Mouse (Mus musculus): ENCODE measurements around the gene Foxp1. TPM values are rescaled to one million over a fixed set of nuclear protein-coding genes. Genes with fewer than 3 reads are reported as not detected.

The Foxp1 gene
- polyA plus RNA-seq, 1 experiment, result 68.1 TPM

- TF ChIP-seq POLR2A (IDR thresholded peaks at IDR 0.05; ENCODE audit: borderline replicate concordance, extremely low read depth, insufficient read depth, insufficient read length, poor library complexity, severe bottlenecking), result no peak
- no peak for TF ChIP-seq CTCF (IDR thresholded peaks at IDR 0.05; ENCODE audit: borderline replicate concordance, extremely low read depth, insufficient read depth, insufficient read length)
- peak; percentile 56 for DNase-seq (ENCODE audit: low read depth)
Measured at GRCm38 (mm10) chr6:99065569-99066353, 456.8 kb downstream of the Foxp1 start.

GRCm38 (mm10) chr6:99063982-99064484 lies 458.5 kb downstream of the Foxp1 start:
- DNase-seq (ENCODE audit: low read depth), result no peak
- no peak for TF ChIP-seq CTCF (IDR thresholded peaks at IDR 0.05; ENCODE audit: borderline replicate concordance, extremely low read depth, insufficient read depth, insufficient read length)
- TF ChIP-seq POLR2A (IDR thresholded peaks at IDR 0.05; ENCODE audit: borderline replicate concordance, extremely low read depth, insufficient read depth, insufficient read length, poor library complexity, severe bottlenecking), result no peak

- TF ChIP-seq CTCF (IDR thresholded peaks at IDR 0.05; ENCODE audit: borderline replicate concordance, extremely low read depth, insufficient read depth, insufficient read length) (no peak), POLR2A (IDR thresholded peaks at IDR 0.05; ENCODE audit: borderline replicate concordance, extremely low read depth, insufficient read depth, insufficient read length, poor library complexity, severe bottlenecking) (no peak)
- no peak for DNase-seq (ENCODE audit: low read depth)
Measured at GRCm38 (mm10) chr6:99062931-99063330, 459.6 kb downstream of the Foxp1 start.

GRCm38 (mm10) chr6:99058688-99059087 lies 463.8 kb downstream of the Foxp1 start:
- DNase-seq (ENCODE audit: low read depth), result no peak
- no peak for TF ChIP-seq POLR2A (IDR thresholded peaks at IDR 0.05; ENCODE audit: borderline replicate concordance, extremely low read depth, insufficient read depth, insufficient read length, poor library complexity, severe bottlenecking)
- TF ChIP-seq CTCF (IDR thresholded peaks at IDR 0.05; ENCODE audit: borderline replicate concordance, extremely low read depth, insufficient read depth, insufficient read length), result no peak

- TF ChIP-seq POLR2A (IDR thresholded peaks at IDR 0.05; ENCODE audit: borderline replicate concordance, extremely low read depth, insufficient read depth, insufficient read length, poor library complexity, severe bottlenecking) (no peak), CTCF (IDR thresholded peaks at IDR 0.05; ENCODE audit: borderline replicate concordance, extremely low read depth, insufficient read depth, insufficient read length) (no peak)
- DNase-seq (ENCODE audit: low read depth), result no peak
Measured at GRCm38 (mm10) chr6:99057113-99057553, 465.4 kb downstream of the Foxp1 start.

GRCm38 (mm10) chr6:99056379-99056778 lies 466.1 kb downstream of the Foxp1 start:
- no peak for TF ChIP-seq CTCF (IDR thresholded peaks at IDR 0.05; ENCODE audit: borderline replicate concordance, extremely low read depth, insufficient read depth, insufficient read length)
- no peak for TF ChIP-seq POLR2A (IDR thresholded peaks at IDR 0.05; ENCODE audit: borderline replicate concordance, extremely low read depth, insufficient read depth, insufficient read length, poor library complexity, severe bottlenecking)
- DNase-seq (ENCODE audit: low read depth), result no peak

GRCm38 (mm10) chr6:99053998-99054397 lies 468.5 kb downstream of the Foxp1 start:
- DNase-seq (ENCODE audit: low read depth), result no peak
- TF ChIP-seq POLR2A (IDR thresholded peaks at IDR 0.05; ENCODE audit: borderline replicate concordance, extremely low read depth, insufficient read depth, insufficient read length, poor library complexity, severe bottlenecking) (no peak), CTCF (IDR thresholded peaks at IDR 0.05; ENCODE audit: borderline replicate concordance, extremely low read depth, insufficient read depth, insufficient read length) (no peak)

GRCm38 (mm10) chr6:99053111-99053510 lies 469.4 kb downstream of the Foxp1 start:
- TF ChIP-seq CTCF (IDR thresholded peaks at IDR 0.05; ENCODE audit: borderline replicate concordance, extremely low read depth, insufficient read depth, insufficient read length) (no peak), POLR2A (IDR thresholded peaks at IDR 0.05; ENCODE audit: borderline replicate concordance, extremely low read depth, insufficient read depth, insufficient read length, poor library complexity, severe bottlenecking) (no peak)
- DNase-seq (ENCODE audit: low read depth), result no peak

- no peak for DNase-seq (ENCODE audit: low read depth)
Measured at GRCm38 (mm10) chr6:99051724-99052123, 470.8 kb downstream of the Foxp1 start.

GRCm38 (mm10) chr6:99050288-99051006 lies 472.1 kb downstream of the Foxp1 start:
- DNase-seq (ENCODE audit: low read depth), result no peak
- TF ChIP-seq POLR2A (IDR thresholded peaks at IDR 0.05; ENCODE audit: borderline replicate concordance, extremely low read depth, insufficient read depth, insufficient read length, poor library complexity, severe bottlenecking), result no peak
- TF ChIP-seq CTCF (IDR thresholded peaks at IDR 0.05; ENCODE audit: borderline replicate concordance, extremely low read depth, insufficient read depth, insufficient read length), result no peak

More at GRCm38 (mm10) chr6:99051724-99052123, 470.8 kb downstream of the Foxp1 start:
- TF ChIP-seq POLR2A (IDR thresholded peaks at IDR 0.05; ENCODE audit: borderline replicate concordance, extremely low read depth, insufficient read depth, insufficient read length, poor library complexity, severe bottlenecking), result no peak
- no peak for TF ChIP-seq CTCF (IDR thresholded peaks at IDR 0.05; ENCODE audit: borderline replicate concordance, extremely low read depth, insufficient read depth, insufficient read length)

GRCm38 (mm10) chr6:99047322-99047721 lies 475.2 kb downstream of the Foxp1 start:
- TF ChIP-seq CTCF (IDR thresholded peaks at IDR 0.05; ENCODE audit: borderline replicate concordance, extremely low read depth, insufficient read depth, insufficient read length) (no peak), POLR2A (IDR thresholded peaks at IDR 0.05; ENCODE audit: borderline replicate concordance, extremely low read depth, insufficient read depth, insufficient read length, poor library complexity, severe bottlenecking) (no peak)
- DNase-seq (ENCODE audit: low read depth), result no peak

Measured in brain, embryonic 14.5 days (tissue).